Mouse (Mus musculus) MEL (cell line): ENCODE measurements around the gene Olfr1537. TPM values are rescaled to one million over a fixed set of nuclear protein-coding genes. Genes with fewer than 3 reads are reported as not detected.

Experiments
- DNase-seq: peaks from one replicate; pipeline ENCODE4 v3.0.0; 2011; ENCODE audit warnings: low read depth, low spot score
- H3K27ac ChIP-seq: 2 replicates; pipeline ENCODE4 v1.5.1; 2012; ENCODE audit warnings: low read depth, mild to moderate bottlenecking, control low read depth, low read length, moderate library complexity; ENCODE audit not compliant: control insufficient read depth
- H3K27me3 ChIP-seq, 2 experiments: fragments of 150-350 bp in 1 of 2; sonication (generic) in 1 of 2; 2 replicates each; pipeline ENCODE4 v1.6.1; 2012; ENCODE audit warnings: low read length in 2 of 2, mild to moderate bottlenecking in 2 of 2, improper control_type of control experiment in 1 of 2, moderate library complexity in 1 of 2; ENCODE audit not compliant: insufficient read depth in 2 of 2, control insufficient read depth in 1 of 2
- H3K36me3 ChIP-seq, 2 experiments: 2 replicates each; pipeline ENCODE4 v1.6.1; 2012 to 2014; ENCODE audit warnings: low read length in 2 of 2, improper control_type of control experiment in 1 of 2, inconsistent platforms in 1 of 2, mild to moderate bottlenecking in 1 of 2; ENCODE audit not compliant: insufficient read depth in 2 of 2, control insufficient read depth in 1 of 2
- H3K4me1 ChIP-seq, 2 experiments: fragments of 150-350 bp in 1 of 2; sonication (generic) in 1 of 2; 2 replicates each; pipeline ENCODE4 v1.6.1; 2012; ENCODE audit warnings: low read length in 2 of 2, improper control_type of control experiment in 1 of 2, mild to moderate bottlenecking in 1 of 2; ENCODE audit not compliant: insufficient read depth in 2 of 2, control insufficient read depth in 1 of 2
- H3K4me3 ChIP-seq, 2 experiments: fragments of 150-350 bp in 1 of 2; sonication (generic) in 1 of 2; 2 replicates each; pipeline ENCODE4 v1.5.1; 2012; ENCODE audit warnings: low read depth in 2 of 2, low read length in 2 of 2, mild to moderate bottlenecking in 2 of 2, moderate library complexity in 2 of 2, control low read depth in 1 of 2, improper control_type of control experiment in 1 of 2; ENCODE audit not compliant: control insufficient read depth in 1 of 2, insufficient read depth in 1 of 2
- H3K79me2 ChIP-seq: 2 replicates; pipeline ENCODE4 v1.6.1; 2012; ENCODE audit warnings: mild to moderate bottlenecking, low read length, moderate library complexity; ENCODE audit not compliant: control insufficient read depth, poor library complexity, insufficient read depth
- H3K9ac ChIP-seq: 2 replicates; pipeline ENCODE4 v1.6.1; 2012; ENCODE audit warnings: low read depth, mild to moderate bottlenecking, control low read depth, low read length, moderate library complexity; ENCODE audit not compliant: control insufficient read depth, poor library complexity, severe bottlenecking
- H3K9me3 ChIP-seq: fragments of 150-350 bp; sonication (generic); replicated peaks from 2 replicates; pipeline ENCODE4 v1.6.1; 2012; ENCODE audit warnings: mild to moderate bottlenecking, low read length, improper control_type of control experiment, moderate library complexity; ENCODE audit not compliant: insufficient read depth
- CTCF ChIP-seq, 3 experiments: IDR thresholded peaks in 2 of 3; conservative IDR thresholded peaks in 1 of 3; 2 replicates each; pipeline ENCODE4 v1.5.1; 2011 to 2012; ENCODE audit warnings: low read length in 3 of 3, low read depth in 2 of 3, mild to moderate bottlenecking in 2 of 3, improper control_type of control experiment in 1 of 3, inconsistent platforms in 1 of 3, mixed read lengths in 1 of 3, moderate library complexity in 1 of 3; ENCODE audit not compliant: control insufficient read depth in 1 of 3, insufficient read depth in 1 of 3, poor library complexity in 1 of 3, severe bottlenecking in 1 of 3
- E2F4 ChIP-seq: IDR thresholded peaks from 2 replicates; pipeline ENCODE4 v1.6.1; 2011; ENCODE audit warnings: low read depth, low read length, improper control_type of control experiment, borderline replicate concordance
- ETS1 ChIP-seq: IDR thresholded peaks from 2 replicates; pipeline ENCODE4 v1.6.1; 2012; ENCODE audit warnings: low read depth, mild to moderate bottlenecking, inconsistent platforms, low read length, improper control_type of control experiment, moderate library complexity
- GABPA ChIP-seq: IDR thresholded peaks from 2 replicates; pipeline ENCODE4 v1.6.1; 2012; ENCODE audit warnings: low read depth, mild to moderate bottlenecking, inconsistent platforms, low read length, improper control_type of control experiment, moderate library complexity
- JUND ChIP-seq: IDR thresholded peaks from 2 replicates; pipeline ENCODE4 v1.6.1; 2011; ENCODE audit warnings: low read depth, mild to moderate bottlenecking, improper control_type of control experiment, low read length
- MAFK ChIP-seq: IDR thresholded peaks from 2 replicates; pipeline ENCODE4 v1.6.1; 2011; ENCODE audit warnings: low read depth, mild to moderate bottlenecking, low read length, improper control_type of control experiment, borderline replicate concordance
- NELFE ChIP-seq: IDR thresholded peaks from 2 replicates; pipeline ENCODE4 v1.6.1; 2011; ENCODE audit warnings: low read depth, low read length, improper control_type of control experiment
- NRF1 ChIP-seq: IDR thresholded peaks from 2 replicates; pipeline ENCODE4 v1.6.1; 2014; ENCODE audit warnings: low read depth, mild to moderate bottlenecking, inconsistent platforms, low read length, improper control_type of control experiment, moderate library complexity; ENCODE audit not compliant: poor library complexity, insufficient read depth, severe bottlenecking
- POLR2A ChIP-seq, 2 experiments: IDR thresholded peaks; 2 replicates each; pipeline ENCODE4 v1.6.1; 2011 to 2012; ENCODE audit warnings: low read length in 2 of 2, mild to moderate bottlenecking in 2 of 2, control low read depth in 1 of 2, improper control_type of control experiment in 1 of 2, low read depth in 1 of 2, moderate library complexity in 1 of 2; ENCODE audit not compliant: control insufficient read depth in 1 of 2, insufficient read depth in 1 of 2, poor library complexity in 1 of 2
- POLR2AphosphoS5 ChIP-seq: IDR thresholded peaks from 2 replicates; pipeline ENCODE4 v1.6.1; 2012; ENCODE audit warnings: low read depth, borderline replicate concordance, mild to moderate bottlenecking, inconsistent platforms, low read length, moderate library complexity, mixed read lengths
- SIN3A ChIP-seq: IDR thresholded peaks from 2 replicates; pipeline ENCODE4 v1.6.1; 2012; ENCODE audit warnings: low read length, improper control_type of control experiment, inconsistent platforms
- SMC3 ChIP-seq: IDR thresholded peaks from 2 replicates; pipeline ENCODE4 v1.6.1; 2011; ENCODE audit warnings: low read depth, low read length, improper control_type of control experiment
- TAL1 ChIP-seq: IDR thresholded peaks from 2 replicates; pipeline ENCODE4 v1.6.1; 2012; ENCODE audit warnings: mild to moderate bottlenecking, inconsistent platforms, low read length, moderate library complexity, mixed read lengths
- TBP ChIP-seq: IDR thresholded peaks from 2 replicates; pipeline ENCODE4 v1.8.0; 2011; ENCODE audit warnings: low read depth, low read length, improper control_type of control experiment
- TCF12 ChIP-seq: IDR thresholded peaks from 2 replicates; pipeline ENCODE4 v1.6.1; 2014; ENCODE audit warnings: low read depth, mild to moderate bottlenecking, inconsistent platforms, low read length, improper control_type of control experiment, moderate library complexity
- UBTF ChIP-seq: IDR thresholded peaks from 2 replicates; pipeline ENCODE4 v1.6.1; 2012; ENCODE audit warnings: low read depth, mild to moderate bottlenecking, inconsistent platforms, low read length, improper control_type of control experiment, moderate library complexity, borderline replicate concordance; ENCODE audit not compliant: insufficient read depth
- USF2 ChIP-seq, 2 experiments: IDR thresholded peaks; 2 replicates each; pipeline ENCODE4 v1.6.1; 2011 to 2012; ENCODE audit warnings: improper control_type of control experiment in 2 of 2, low read length in 2 of 2, borderline replicate concordance in 1 of 2, inconsistent platforms in 1 of 2, low read depth in 1 of 2, mild to moderate bottlenecking in 1 of 2; ENCODE audit not compliant: insufficient read depth in 1 of 2
- polyA plus RNA-seq, 2 experiments: library from polyadenylated mRNA; stranded (reverse) in 1 of 2; unstranded in 1 of 2; fragments of >175 nt in 1 of 2; fragments of >200 nt in 1 of 2; gene quantifications; 2 replicates each; pipeline versions ENCODE4 v1.2.1 to v1.2.4; 2012; ENCODE audit warnings: low replicate concordance in 2 of 2, low read depth in 1 of 2; ENCODE audit not compliant: insufficient read length in 2 of 2, insufficient read depth in 1 of 2, missing spikeins in 1 of 2
- total RNA-seq: library from RNA; depleted of rRNA; stranded (reverse); fragments of 300-350 nt; gene quantifications from 2 replicates; pipeline ENCODE4 v1.2.3, GENCODE M21; 2012; rRNA removed

Olfr1537 gene
- total and polyA plus RNA-seq, 3 experiments, result not detected

DNA sequence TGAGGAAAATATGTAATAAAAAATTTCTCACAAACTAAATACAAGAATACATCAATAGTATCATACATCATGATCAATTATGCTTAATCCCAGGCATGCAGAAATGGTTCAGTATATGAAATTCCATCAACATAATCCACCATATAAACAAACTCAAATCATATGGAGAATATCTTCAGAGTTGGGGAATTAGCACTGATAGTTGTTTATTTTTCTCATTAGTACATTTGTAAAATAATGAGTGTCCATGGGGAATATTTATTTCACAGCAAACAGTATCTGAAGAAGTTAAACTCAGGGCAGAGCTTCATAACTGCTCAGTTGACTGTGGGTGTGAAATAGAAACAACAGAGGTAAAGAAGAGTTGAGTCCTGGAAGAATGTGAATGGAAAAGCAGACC, 48.2 kb downstream of the Olfr1537 start, which contains the start of gene Olfr944:
Gene Olfr944 (plus strand): TSS at position 301 of the 400 bp plus-strand sequence.
- Histone ChIP-seq H3K9me3 (no peaks in the 10 kb centered on the region), H3K27ac (no peak within 1 kb of the TSS), H3K4me3 (no peak within 1 kb of the TSS), H3K4me1 (no peaks in the 10 kb centered on the region), H3K27me3 (no peaks in the 10 kb centered on the region), H3K9ac (no peak within 1 kb of the TSS), H3K79me2 (no peaks in the 10 kb centered on the region), H3K36me3 (no peaks in the 10 kb centered on the region)
- no peak for DNase-seq
- TF ChIP-seq TBP, result no peak
- no peak for TF ChIP-seq ETS1
- no peak for TF ChIP-seq POLR2AphosphoS5
- no peak for TF ChIP-seq SMC3
- no peak for TF ChIP-seq POLR2A (IDR thresholded peaks at IDR 0.05; ENCODE audit: control insufficient read depth in 1 of 2, insufficient read depth in 1 of 2, low read depth in 1 of 2, low read length in 2 of 2, poor library complexity in 1 of 2)
- TF ChIP-seq MAFK, result no peak
- no peak for TF ChIP-seq GABPA
- TF ChIP-seq JUND, result no peak
- TF ChIP-seq TCF12, result no peak
- no peak for TF ChIP-seq UBTF
- no peak for TF ChIP-seq E2F4
- no peak for TF ChIP-seq USF2 (IDR thresholded peaks at IDR 0.05; ENCODE audit: borderline replicate concordance in 1 of 2, insufficient read depth in 1 of 2, low read depth in 1 of 2, low read length in 2 of 2)
- no peak for TF ChIP-seq NELFE
- no peak for TF ChIP-seq TAL1
- TF ChIP-seq NRF1, result no peak
- no peak for TF ChIP-seq SIN3A
- no peak for TF ChIP-seq CTCF (IDR thresholded peaks at IDR 0.05 in 2 of 3, conservative IDR thresholded peaks at IDR 0.05 in 1 of 3; ENCODE audit: control insufficient read depth in 1 of 3, insufficient read depth in 1 of 3, low read depth in 2 of 3, low read length in 3 of 3, poor library complexity in 1 of 3, severe bottlenecking in 1 of 3)

Other genes starting within 250 kb of the Olfr1537 start
- not detected in 2 replicates for gene Olfr146, start 226.6 kb downstream of the Olfr1537 start, total RNA-seq
- gene Olfr146, start 226.6 kb downstream of the Olfr1537 start, polyA plus RNA-seq, result not detected
- not detected in 2 replicates for gene Olfr937, start 185.0 kb downstream of the Olfr1537 start, total RNA-seq
- not detected for gene Olfr937, start 185.0 kb downstream of the Olfr1537 start, polyA plus RNA-seq
- gene Olfr938, start 171.1 kb downstream of the Olfr1537 start, total RNA-seq, result not detected in 2 replicates
- gene Olfr938, start 171.1 kb downstream of the Olfr1537 start, polyA plus RNA-seq, result not detected
- gene Olfr27, start 121.9 kb downstream of the Olfr1537 start, total RNA-seq, result not detected in 2 replicates
- not detected for gene Olfr27, start 121.9 kb downstream of the Olfr1537 start, polyA plus RNA-seq
- gene Olfr943, start 83.7 kb downstream of the Olfr1537 start, total RNA-seq, result not detected in 2 replicates
- gene Olfr943, start 83.7 kb downstream of the Olfr1537 start, polyA plus RNA-seq, result not detected
- not detected in 2 replicates for gene Olfr944, start 48.1 kb downstream of the Olfr1537 start, total RNA-seq
- not detected for gene Olfr944, start 48.1 kb downstream of the Olfr1537 start, polyA plus RNA-seq
- not detected in 2 replicates for gene Olfr945, start 26.8 kb upstream of the Olfr1537 start, total RNA-seq
- not detected for gene Olfr945, start 26.8 kb upstream of the Olfr1537 start, polyA plus RNA-seq
- not detected in 2 replicates for gene Olfr948, start 76.1 kb upstream of the Olfr1537 start, total RNA-seq
- not detected for gene Olfr948, start 76.1 kb upstream of the Olfr1537 start, polyA plus RNA-seq
- gene Olfr951, start 137.4 kb upstream of the Olfr1537 start, total RNA-seq, result not detected in 2 replicates
- not detected for gene Olfr951, start 137.4 kb upstream of the Olfr1537 start, polyA plus RNA-seq
- not detected in 2 replicates for gene Olfr952, start 177.2 kb upstream of the Olfr1537 start, total RNA-seq
- not detected for gene Olfr952, start 177.2 kb upstream of the Olfr1537 start, polyA plus RNA-seq
- not detected in 2 replicates for gene Olfr954, start 206.7 kb upstream of the Olfr1537 start, total RNA-seq
- gene Olfr954, start 206.7 kb upstream of the Olfr1537 start, polyA plus RNA-seq, result not detected
- not detected in 2 replicates for gene Olfr955, start 221.9 kb upstream of the Olfr1537 start, total RNA-seq
- gene Olfr955, start 221.9 kb upstream of the Olfr1537 start, polyA plus RNA-seq, result not detected
- not detected in 2 replicates for gene Olfr44, start 244.0 kb upstream of the Olfr1537 start, total RNA-seq
- not detected for gene Olfr44, start 244.0 kb upstream of the Olfr1537 start, polyA plus RNA-seq